14 mouse cellular contexts compared by ENCODE assay signal in genomic region chr13:111999647-112000292, GRCm38 (mm10).
"Had no signal": no experiment of that assay in that cellular context is flagged by ENCODE, and none has a peak within 500 bp of the region (broad histone marks: within the 10 kb centered on the region; RNA-seq: fewer than 3 reads in every experiment).

No protein-coding gene starts in this region.

- H3K9ac ChIP-seq: limb, embryonic 15.5 days; liver, embryonic 13.5 days; midbrain, embryonic 13.5 days; neural tube, embryonic 12.5 days had no signal

- H3K4me2 ChIP-seq: limb, embryonic 15.5 days; liver, embryonic 13.5 days; midbrain, embryonic 13.5 days had no signal

- DNase-seq: kidney, adult 11 months; kidney, adult 9 months; kidney, postnatal 36 days; layer of hippocampus, adult 9-11 months; liver, embryonic 13.5 days; lung, adult 18-20 months; lung, postnatal 36 days; retina, postnatal 1 day; thymus, postnatal 36 days had no signal

- ATAC-seq: midbrain, embryonic 13.5 days had no signal

- H3K9me3 ChIP-seq: limb, embryonic 15.5 days; liver, embryonic 13.5 days; midbrain, embryonic 13.5 days; neural tube, embryonic 12.5 days had no signal

- H3K36me3 ChIP-seq: limb, embryonic 15.5 days; liver, embryonic 13.5 days; midbrain, embryonic 13.5 days; neural tube, embryonic 12.5 days had no signal

- H3K27me3 ChIP-seq: limb, embryonic 15.5 days; midbrain, embryonic 13.5 days; neural tube, embryonic 12.5 days had no signal

- H3K4me3 ChIP-seq: limb, embryonic 15.5 days; liver, embryonic 13.5 days; midbrain, embryonic 13.5 days; myocyte; neural tube, embryonic 12.5 days had no signal

- H3K27ac ChIP-seq: kidney, postnatal 0 days; limb, embryonic 15.5 days; liver, embryonic 13.5 days; midbrain, embryonic 13.5 days; neural tube, embryonic 12.5 days had no signal
